Mouse (Mus musculus): Measurements from ENCODE around the gene Qdpr. TPM values are rescaled to one million over a fixed set of nuclear protein-coding genes. Genes with fewer than 3 reads are reported as not detected.

Qdpr gene
- polyA plus RNA-seq, 1 experiment from 2014 or later: 139 TPM

Other genes starting within 250 kb of the Qdpr start
- gene Clrn2, start 3.5 kb upstream of the Qdpr start, polyA plus RNA-seq (2015; fragmentation: Nextera tagmentation; extraction: Ambion mirVana): not detected in 2 replicates
- gene Lap3, start 43.1 kb upstream of the Qdpr start, polyA plus RNA-seq (2015; fragmentation: Nextera tagmentation; extraction: Ambion mirVana): 70.6 and 76.0 TPM in 2 replicates
- gene Med28, start 70.0 kb upstream of the Qdpr start, polyA plus RNA-seq (2015; fragmentation: Nextera tagmentation; extraction: Ambion mirVana): 247 and 255 TPM in 2 replicates
- gene Fam184b, start 189.4 kb upstream of the Qdpr start, polyA plus RNA-seq (2015; fragmentation: Nextera tagmentation; extraction: Ambion mirVana): 0.85 and 1.1 TPM in 2 replicates
- gene Ncapg, start 219.7 kb upstream of the Qdpr start, polyA plus RNA-seq (2015; fragmentation: Nextera tagmentation; extraction: Ambion mirVana): 49.6 and 52.4 TPM in 2 replicates

Data from embryonic facial prominence, embryonic 13.5 days (tissue).